Mouse (Mus musculus): ENCODE data around the gene Kng1.
A peak's percentile ranks its signal among the peaks of the same experiment; 100 is the strongest.

The Kng1 gene

GRCm38 (mm10) chr16:23115486-23115885 lies 57.8 kb downstream of the Kng1 start:
- DNase-seq: no peak

GRCm38 (mm10) chr16:23117173-23117572 lies 59.5 kb downstream of the Kng1 start:
- no peak for DNase-seq

GRCm38 (mm10) chr16:23122446-23122845 lies 64.8 kb downstream of the Kng1 start:
- DNase-seq: no peak

DNA sequence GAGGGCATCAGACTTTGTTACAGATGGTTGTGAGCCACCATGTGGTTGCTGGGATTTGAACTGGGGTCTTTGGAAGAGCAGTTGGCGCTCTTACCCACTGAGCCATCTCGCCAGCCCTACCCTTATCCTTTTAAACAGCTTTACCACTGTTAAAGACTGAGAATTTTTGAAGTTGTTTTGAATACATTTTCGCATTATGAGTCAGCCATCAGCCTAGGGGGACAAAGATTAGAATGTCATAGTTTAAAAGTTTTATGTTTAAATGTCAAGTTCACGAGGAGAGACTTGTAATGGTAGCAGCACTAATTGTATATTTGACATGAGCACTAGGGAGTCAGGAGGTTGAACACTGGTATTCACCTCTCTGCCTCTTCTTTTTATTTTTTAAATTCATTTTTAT lies 65.4 kb downstream of the Kng1 start:
- DNase-seq: no peak

GRCm38 (mm10) chr16:23124398-23124797 lies 66.7 kb downstream of the Kng1 start:
- no peak for DNase-seq

- no peak for DNase-seq
These were observed 69.6 kb downstream of the Kng1 start for GRCm38 (mm10) chr16:23127311-23127672.

DNA sequence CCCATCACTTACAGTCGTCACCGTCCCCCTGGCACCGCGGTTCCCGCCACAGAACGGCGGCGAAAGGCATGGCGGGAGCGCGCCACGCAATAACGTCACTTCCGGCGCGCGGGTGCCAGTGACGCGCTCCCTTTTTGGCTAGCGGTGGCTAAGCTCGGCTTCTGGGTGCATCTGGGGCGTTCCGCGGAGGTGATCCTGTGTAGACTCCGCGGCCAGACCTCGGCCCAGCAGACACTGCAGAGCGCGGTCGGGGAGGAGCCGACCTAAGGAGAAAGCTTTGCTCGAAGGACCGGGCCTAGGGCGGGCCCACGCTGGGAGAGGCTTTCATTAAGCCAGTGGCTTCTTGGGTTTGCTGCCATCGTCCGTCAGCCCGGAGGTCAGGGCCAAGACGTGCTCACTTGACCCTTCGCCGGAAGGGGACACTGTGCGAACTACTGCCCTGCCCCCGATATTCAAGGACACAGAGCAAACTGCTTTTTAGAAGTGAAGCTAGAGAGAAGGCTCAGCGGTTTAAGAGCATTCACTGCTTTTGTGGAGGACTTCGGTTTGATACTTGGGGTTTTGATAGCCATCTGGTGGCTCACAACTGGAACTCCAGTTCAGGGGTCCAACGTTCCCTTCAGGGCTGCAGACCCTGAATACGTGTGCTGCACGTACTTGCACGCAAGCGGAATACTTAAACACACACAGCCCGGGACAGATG lies 70.2 kb downstream of the Kng1 start, which contains the start of gene Rfc4:
Gene Rfc4 (minus strand): TSS at position 65 of the 703 bp plus-strand sequence.
- peak; percentile 93 to 97 for DNase-seq

- DNase-seq: no peak
These were observed 72.6 kb downstream of the Kng1 start for GRCm38 (mm10) chr16:23130303-23130702.

Data from B cell, adult 2 months (primary cell).